Mouse (Mus musculus) layer of hippocampus, postnatal 36 days (tissue): ENCODE measurements around the gene Vipr1. TPM values are rescaled to one million over a fixed set of nuclear protein-coding genes. Genes with fewer than 3 reads are reported as not detected.

Source experiments
- DNase-seq, 2 experiments: peaks; one replicate each; pipeline ENCODE4 v3.0.0; 2022
- total RNA-seq, 2 experiments: library from RNA; stranded (reverse); gene quantifications; 2 replicates each; pipeline ENCODE4 v1.2.3; 2021

Vipr1 gene
- total RNA-seq, 2 experiments from 2014 or later: 15.0 to 18.7 TPM

DNA sequence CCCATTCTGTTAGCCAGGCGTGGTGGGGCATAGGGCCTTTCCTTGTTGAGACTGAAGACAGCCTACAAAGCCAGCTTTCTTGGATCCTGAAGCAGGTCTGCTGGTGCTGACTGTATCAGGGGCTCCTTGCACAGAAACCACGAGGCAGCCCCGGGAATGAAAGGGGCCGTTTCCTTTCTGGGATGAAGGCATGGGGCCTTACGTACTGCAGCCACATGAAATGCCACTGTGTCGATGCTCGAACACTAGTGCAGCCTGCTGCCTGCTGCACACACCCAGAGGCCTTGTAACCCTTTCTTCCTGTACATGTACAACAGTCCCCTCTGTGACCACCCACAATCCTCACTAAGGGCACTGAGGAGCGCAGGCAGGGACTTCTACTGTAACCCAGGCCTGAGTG, 38.7 kb downstream of the Vipr1 start:
- DNase-seq: no peak

GRCm38 (mm10) chr9:121682037-121682680, 39.6 kb downstream of the Vipr1 start:
- no peak for DNase-seq

DNA sequence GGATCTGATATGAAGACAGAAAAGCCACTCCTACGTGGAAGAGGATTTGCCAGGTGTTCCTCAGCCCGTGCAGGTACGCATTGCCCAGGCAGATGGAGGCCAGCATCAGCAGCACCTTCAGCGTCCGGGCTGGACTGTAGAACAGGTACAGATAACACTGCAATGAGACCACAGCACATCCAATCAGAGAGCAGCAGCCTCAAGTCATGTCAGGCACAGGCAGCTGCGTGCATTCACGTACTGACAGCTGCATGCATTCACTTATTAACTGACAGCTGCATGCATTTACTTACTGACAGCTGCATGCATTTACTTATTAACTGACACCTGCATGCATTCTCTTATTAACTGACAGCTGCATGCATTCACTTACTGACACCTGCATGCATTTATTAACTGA, 42.2 kb downstream of the Vipr1 start:
- no peak for DNase-seq

GRCm38 (mm10) chr9:121690200-121690651, 47.7 kb downstream of the Vipr1 start:
- DNase-seq: peak; percentile 66 to 73

DNA sequence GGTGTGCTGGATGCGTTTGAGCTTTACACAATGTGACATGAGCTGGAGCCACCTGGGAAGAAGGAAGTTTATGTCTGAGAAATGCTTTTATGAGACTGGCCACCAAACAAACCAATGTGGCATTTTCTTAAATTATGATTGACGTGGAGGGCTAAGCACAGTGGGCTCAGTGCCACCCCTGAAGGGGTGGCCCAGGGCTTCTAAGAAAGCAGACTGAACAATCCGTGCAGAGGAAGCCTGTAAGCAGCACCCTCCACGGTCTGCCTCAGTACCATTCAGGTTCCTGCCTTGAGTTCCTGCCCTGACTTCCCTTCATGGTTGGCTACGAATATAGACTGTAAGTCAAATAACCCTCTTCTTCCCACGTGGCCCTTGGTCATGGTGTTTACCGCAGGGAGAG, 48.2 kb downstream of the Vipr1 start:
- no peak for DNase-seq

DNA sequence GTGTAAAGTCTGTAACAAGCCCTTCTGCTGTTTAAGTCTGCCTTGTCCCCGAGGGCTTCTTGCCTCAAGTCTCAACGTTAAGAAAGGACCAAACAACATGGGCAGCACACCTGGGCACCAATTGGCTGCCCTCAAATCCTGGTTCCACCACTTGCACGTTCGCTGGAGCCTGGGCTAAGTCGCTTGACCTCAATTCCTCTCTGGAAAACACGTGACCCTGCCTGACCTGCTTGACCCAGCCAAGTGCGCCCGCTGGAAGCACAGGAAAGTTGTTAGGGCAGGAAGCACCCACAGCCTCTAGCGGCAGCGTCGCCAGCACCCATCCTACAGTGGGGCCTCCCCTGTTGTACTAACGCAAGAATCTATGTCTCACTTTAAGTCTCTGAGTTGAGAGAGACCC, 52.2 kb downstream of the Vipr1 start:
- DNase-seq: no peak

DNA sequence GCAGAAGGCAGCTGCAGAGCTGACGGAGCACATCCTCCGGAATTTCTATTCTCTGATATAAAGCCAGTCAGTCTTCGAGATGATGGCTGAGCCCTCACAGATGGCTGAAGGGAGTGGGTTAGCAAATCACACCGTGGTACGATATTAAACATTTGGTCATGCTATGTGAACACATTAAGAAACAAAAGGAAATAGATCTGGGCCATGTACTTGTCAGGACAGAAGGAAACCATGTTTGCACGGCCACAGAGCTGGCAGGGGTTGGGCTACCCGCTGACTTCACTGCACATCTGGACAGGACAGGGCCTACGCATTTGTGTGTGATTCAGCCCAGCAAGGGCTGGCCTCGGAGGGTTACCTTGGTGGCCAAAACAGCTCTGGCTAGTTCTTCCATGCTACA, 54.1 kb downstream of the Vipr1 start:
- DNase-seq: no peak

DNA sequence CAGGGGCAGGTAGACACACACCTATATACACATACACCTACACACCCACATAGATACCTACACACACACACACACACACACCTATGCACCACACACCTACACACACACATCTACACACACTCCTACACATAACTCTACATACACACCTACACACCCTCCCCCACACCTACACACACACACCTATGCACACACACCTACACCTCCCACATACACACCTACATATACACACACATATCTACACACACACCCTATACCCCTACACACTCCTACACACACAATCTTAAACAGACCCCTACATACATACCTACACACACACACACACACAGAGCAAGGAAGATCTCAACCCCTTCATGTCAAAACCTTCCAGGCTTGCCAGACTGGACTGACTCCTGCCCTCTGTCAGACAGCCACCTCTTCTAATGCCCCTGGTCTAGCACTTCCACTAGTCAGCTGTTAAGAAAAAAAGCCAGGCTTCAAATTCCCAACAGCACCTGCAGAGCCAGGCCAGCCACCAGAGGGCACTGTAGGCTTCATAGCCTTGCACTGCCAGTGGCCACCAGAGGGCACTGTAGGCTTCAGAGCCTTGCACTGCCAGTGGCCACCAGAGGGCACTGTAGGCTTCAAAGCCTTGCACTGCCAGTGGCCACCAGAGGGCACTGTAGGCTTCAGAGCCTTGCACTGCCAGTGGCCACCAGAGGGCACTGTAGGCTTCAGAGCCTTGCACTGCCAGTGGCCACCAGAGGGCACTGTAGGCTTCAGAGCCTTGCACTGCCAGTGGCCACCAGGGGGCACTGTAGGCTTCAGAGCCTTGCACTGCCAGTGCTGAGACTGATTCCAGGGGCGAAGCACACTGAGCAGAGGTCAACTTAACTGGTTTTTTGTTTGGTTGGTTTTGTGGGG, 54.9 kb downstream of the Vipr1 start:
- no peak for DNase-seq

DNA sequence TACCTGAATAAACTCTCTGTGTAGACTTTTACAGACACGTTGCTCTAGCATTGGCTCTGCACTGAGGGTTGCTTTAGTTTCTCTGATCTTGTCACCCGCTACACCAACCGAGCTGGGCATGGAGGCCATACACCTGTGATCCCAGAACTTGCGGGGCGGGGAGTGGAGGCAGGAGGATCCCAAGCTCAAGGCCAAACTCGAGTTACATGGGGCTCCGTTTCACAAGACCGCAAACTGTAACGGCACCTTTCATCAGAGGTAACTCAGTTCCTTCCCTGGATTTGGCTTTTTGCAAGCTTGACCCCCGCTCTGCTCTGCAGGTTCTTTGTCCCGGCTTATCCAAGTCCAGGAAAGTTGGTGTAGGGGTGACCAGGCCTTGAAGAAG, 61.7 kb downstream of the Vipr1 start:
- no peak for DNase-seq

- peak; percentile 88 to 90 for DNase-seq
Measured at GRCm38 (mm10) chr9:121704646-121705625, 62.4 kb downstream of the Vipr1 start, which contains the start of gene Sec22c. Gene Sec22c, minus strand, starts transcription at chr9:121705490.

- DNase-seq: peak; percentile 0 to 1
Measured at GRCm38 (mm10) chr9:121706029-121706675, 63.6 kb downstream of the Vipr1 start.

DNA sequence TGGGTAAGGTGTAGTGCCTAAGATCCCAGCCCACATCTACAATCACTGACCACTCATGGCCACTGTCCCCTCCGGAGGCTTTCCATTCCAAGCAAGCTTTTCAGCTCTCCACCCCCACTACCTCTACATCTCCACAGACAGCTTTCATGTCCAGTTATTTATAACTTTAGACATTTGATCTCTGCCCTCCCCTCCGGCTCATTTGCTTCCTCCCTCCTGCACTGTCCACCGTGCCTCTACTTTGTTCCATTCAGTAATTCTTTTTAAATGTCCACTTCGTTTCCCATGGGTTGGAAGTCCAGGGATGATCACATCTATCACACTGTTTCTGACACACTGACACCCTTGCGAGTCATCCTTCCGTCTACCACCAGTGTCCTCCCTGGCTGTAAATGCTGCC, 65.3 kb downstream of the Vipr1 start:
- no peak for DNase-seq

DNA sequence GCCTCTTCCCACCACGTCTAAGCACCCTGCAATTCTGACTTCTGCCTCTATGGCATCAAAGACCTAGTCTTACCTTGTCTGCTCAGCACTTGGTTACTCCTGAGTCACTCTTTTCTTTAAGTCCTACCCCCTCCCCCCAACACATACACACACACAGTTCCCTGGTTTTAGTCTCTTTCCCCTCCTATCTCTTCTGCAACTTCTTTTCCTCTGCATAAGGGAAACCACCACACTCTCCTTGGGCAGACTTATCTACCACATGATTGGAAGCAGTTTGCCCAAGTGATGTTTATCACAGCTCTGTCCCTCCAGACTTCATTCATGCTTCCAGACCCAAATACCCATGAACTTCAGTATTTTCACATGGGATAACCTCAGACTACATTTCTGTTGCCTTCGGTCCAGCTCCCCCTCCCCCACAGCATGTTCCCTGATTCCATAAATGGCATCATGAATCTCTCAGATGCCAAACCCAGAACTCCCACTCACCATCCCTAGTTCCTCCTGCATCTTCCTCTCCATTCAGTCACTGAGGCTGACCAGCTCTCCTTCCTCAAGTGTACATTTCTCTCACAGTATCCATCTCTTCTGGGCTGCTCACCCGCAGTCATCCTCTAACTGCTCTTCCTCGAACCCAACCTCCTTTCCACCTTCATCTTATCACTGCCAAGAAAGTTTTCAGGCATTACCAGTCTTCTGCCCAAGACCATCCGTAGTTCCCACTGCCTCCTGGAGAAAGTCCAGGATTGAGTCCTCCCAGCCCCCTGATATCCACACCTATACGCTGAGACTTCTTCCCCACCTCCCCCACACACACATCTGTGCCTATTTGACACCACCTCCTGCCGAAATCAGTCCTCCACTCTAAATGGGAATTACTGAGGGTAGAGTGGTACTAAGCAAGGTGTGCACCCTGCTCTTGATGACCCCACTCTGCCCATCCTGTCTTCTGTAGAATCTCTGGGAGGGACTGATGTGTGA, 66.3 kb downstream of the Vipr1 start:
- no peak for DNase-seq

DNA sequence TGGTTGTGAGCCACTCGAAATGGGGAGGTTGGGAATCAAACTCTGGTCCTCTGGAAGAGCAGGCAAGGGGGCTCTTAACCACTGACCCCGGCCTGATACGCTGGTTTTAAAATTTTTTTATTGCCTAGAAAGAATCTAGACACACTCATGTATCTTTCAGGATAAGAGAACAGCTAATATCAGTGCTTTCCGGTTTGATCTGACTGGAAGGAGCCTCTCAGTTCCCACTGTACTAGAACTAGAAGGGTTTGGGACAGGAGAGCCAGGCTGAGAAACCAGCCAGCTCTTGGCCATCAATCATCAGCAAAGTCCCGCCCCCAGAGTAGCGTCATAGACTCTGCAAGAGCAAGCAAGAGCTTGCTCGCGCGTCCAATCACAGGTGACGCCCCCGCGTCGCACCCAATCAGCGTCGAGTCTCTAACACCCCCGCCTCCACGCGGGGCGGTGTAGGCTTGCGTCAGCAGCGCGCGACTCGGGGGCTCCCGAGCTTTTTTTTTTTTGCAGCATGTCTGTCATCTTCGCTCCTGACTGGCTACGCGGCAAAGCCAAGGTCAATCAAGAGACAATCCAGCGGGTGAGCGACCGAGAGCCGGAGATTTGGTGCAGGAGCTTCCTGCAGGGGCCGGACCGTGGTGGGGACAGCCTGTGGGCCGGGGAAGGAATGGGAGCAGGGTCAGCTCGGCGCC, 67.5 kb downstream of the Vipr1 start, which contains the start of gene Ss18l2:
Gene Ss18l2, plus strand, starts transcription at position 432 of the 686 bp plus-strand sequence.
- peak; percentile 96 for DNase-seq

- no peak for DNase-seq
Measured at GRCm38 (mm10) chr9:121710584-121710975, 68.1 kb downstream of the Vipr1 start.

- no peak for DNase-seq
Measured at GRCm38 (mm10) chr9:121717048-121717447, 74.5 kb downstream of the Vipr1 start.

DNA sequence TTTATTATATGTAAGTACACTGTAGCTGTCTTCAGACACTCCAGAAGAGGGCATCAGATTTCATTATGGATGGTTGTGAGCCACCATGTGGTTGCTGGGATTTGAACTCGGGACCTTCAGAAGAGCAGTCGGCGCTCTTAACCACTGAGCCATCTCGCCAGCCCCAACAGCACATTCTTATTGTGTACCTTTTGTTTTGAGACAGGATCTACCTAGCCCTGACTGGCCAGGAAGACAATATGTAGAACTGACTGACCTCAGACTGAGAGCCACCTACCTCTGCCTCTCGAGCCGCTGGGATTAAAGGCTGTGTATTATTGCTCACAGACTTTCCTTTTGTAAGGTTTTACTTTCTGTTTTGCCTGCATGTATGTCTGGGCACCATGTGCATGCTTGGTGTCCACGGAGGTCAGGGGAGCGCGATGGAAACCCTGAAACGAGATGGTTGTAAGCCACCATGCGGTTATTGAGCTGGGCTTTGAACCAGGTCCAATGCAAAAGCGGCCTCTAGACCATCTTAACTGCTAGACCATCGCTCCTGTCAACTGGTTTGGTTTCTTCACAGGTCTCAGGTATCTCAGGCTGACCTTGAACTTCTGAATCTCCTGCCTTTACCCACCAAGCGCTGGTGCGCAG, 75.7 kb downstream of the Vipr1 start:
- DNase-seq: no peak

DNA sequence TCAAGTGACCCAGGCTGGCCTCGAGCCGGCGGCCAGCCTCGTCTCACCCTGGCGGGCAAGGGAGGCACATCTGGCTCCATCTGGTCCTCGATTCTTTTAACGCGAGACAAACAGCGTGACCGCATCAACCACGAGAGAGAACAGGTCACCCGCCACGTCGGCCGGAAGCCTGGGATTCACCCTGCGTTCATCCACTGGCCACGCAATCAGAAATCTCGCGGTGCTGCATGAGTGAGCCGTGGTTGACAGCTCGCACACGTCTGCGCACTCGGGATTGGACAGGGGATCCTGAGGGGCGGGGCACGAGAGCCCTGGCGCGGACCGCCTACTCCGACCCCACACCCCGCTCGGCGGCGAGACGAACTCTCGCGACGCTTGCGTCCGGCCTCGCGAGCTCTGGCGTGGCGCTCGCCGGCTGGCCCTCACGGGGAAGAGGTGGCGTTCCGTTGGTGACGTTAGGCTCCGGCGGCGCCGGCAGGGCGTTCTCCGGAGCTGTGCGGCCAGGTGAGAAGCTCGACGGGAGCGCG, 76.3 kb downstream of the Vipr1 start, which contains the start of gene Nktr:
Gene Nktr, plus strand, starts transcription at position 378 of the 527 bp plus-strand sequence.
- peak; percentile 97 to 98 for DNase-seq
